Mouse (Mus musculus): ENCODE measurements around the gene Pcsk6.
"Not testable (repeated sequence)": the region's sequence is repeated elsewhere in the genome, so short reads cannot be mapped to it uniquely, and the experiment has no call there.

Gene Pcsk6

DNA sequence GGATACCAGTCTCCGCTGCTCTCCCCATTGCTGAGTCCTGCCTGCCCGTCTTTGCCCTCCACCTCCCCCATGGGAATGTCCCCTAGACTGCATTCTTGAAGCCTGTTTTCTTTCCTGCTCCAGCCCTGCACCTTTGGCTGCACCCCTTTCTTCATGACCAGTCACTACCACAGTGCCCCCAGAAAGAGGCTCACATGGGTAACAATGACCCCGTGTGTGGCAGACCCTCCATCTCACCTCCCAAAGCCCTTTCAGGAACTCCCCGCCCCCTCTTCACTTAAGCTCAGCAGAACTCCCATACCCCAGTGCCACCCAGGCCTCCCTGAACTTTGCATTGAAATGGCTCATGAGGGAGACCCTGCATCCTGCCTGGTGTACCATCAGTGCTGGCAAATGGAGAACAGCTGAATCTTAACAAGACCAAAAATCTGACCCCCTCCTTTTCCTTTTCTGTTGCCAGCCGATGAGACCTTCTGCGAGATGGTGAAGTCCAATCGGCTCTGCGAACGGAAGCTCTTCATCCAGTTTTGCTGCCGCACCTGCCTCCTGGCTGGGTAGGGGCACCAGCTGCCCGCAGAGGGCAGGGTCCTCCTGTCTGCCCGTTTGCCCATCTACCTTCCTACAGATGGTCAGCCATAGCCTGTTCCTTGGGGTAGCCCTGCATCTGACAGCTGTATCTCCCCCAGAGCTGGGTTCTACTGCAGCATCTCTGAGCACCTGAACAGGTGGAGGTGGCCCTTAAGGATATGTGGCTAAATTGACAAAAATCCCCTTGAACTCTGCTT is 187.1 kb downstream of the Pcsk6 start:
- DNase-seq (ENCODE audit: low spot score), result no peak

DNA sequence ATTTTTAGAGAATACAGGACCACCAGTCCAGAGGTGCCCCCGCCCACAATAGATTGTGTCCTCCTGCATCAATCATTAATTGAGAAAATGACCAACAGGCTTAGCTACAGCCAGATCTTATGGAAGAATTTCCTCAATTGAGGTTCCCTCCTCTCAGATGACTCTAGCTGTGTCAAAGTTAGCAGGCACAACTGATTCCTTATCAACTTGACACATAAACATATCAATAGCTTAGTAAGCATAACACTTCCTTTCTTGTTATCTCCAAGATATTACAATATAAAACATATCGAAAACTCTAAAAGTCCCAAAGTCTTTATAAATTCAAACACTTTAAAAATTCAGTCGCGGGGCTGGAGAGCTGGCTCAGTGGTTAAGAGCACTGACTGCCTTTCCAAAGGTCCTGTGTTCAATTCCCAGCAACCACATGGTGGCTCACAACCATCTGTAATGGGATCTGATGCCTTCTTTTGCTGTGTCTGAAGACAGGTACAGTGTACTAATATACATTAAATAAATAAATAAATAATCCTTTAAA is 192.5 kb downstream of the Pcsk6 start:
- DNase-seq (ENCODE audit: low spot score), result no peak

DNA sequence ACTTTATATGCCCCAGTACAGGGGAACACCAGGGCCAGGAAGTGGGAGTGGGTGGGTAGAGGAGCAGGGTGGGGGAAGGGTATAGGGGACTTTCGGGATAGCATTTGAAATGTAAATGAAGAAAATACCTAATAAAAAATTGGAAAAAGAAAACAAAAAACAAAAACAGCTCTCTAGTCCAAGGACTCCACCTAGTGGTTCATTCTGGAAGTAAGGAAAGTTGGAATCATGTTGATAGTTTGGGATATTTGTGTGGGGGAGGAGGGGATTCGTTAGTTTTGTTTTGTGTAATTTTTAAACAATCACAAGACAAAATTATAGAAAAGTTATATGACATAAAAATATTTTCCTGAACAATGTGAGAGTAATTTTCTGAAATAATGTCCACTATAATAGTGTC is 193.8 kb downstream of the Pcsk6 start:
- DNase-seq (ENCODE audit: low spot score), result not testable (repeated sequence)

DNA sequence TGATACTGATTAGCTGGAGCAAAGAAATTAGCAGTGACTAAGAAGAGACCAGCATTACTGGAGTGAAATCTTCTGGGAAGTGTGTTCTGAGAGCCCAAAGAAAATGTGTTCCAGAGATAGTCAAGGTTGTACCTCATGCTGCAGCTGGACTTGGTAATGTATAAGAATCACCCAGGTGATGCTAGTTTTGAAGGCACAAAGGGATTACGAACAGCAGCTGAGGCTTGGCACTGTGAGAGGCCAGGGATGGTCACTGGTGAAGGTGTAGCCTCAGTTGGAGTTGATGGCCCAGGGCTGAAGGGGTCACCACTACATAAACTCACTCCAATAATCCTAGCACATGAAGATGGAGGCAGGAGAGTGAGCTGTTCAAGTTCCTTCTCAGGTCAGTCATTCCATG is 197.2 kb downstream of the Pcsk6 start, which contains the start of gene Snrpa1:
TSS of gene Snrpa1 (plus strand) at position 301 of the 400 bp plus-strand sequence.
- DNase-seq (ENCODE audit: low spot score), result no peak

DNA sequence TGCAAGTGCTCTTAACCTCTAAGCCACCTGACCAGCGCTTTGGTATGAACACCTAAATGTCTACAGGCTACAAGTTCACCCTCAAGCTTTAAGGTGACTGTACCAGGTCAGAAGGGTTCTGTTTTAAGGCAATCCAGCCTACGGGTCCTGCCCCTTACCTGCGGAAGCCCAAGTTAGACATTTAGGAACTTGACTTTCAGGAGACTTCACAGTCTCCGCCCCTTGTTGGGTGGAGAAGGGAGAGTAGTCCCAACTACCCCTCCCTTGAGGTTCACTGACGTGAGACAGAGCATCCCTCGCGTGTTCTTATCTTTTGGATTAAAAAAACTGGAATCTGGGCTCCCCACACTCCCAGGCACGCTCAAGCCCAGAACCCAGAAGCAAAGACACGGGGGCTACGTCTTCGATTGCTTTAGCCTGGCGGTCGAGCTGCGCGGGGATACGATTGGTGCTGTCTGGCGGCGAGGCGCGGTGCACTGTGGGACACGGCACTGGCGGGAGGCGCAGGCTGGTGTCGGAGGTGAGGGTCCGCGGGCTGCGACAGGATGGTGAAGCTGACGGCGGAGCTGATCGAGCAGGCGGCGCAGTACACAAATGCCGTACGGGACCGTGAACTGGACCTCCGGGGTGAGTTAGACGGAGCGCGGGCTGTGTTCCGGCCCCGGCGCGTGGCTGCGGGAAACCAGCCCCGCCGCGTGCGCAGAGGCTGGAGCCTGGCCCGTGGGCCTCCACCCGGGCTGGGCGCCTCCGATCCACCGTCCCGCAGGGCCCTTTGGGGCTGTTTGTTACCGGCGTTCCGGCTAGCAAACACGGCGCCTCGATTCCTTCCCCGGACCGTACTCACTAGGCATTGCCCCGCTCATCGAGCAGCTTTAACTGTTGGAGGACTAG is 198.8 kb downstream of the Pcsk6 start:
- peak; percentile 50 for DNase-seq (ENCODE audit: low spot score)

DNA sequence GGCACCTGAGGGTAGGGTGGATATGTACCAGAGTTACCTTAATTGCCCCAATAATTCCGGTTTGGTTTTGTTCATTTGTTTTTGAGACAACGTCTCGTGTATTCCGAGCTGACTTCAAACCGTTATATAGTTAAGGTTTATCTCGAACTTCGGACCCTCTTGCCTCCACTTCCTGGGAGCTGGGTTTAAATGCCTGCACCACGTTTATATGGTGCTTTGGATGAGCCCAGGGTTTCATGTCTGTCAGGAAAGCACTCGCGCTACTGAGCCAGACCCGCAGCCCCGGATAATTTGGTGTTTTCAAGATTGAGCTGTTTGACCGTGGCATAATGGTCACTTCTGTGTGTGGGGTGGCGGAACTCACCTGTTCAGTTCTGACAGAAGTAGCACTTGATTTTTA is 199.5 kb downstream of the Pcsk6 start:
- DNase-seq (ENCODE audit: low spot score), result no peak

DNA sequence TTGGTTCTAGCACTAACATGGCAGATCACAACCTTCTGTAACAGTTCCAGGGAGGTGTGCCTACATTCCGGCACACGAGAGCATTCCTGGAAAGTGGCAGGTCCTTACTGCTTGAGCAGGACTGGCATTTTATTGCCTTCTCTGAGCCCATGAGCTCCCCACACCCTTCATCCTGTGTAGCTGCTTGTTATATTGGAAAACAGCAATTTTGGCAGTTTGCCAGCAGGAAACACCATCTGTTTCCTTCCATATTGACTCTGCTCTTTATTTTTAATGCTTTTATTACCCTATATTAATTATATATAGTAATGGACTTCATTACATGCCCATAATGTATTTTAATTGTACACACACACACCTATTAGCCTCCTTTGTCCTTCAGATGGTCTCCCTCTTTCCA is 214.9 kb downstream of the Pcsk6 start:
- no peak for DNase-seq (ENCODE audit: low spot score)

DNA sequence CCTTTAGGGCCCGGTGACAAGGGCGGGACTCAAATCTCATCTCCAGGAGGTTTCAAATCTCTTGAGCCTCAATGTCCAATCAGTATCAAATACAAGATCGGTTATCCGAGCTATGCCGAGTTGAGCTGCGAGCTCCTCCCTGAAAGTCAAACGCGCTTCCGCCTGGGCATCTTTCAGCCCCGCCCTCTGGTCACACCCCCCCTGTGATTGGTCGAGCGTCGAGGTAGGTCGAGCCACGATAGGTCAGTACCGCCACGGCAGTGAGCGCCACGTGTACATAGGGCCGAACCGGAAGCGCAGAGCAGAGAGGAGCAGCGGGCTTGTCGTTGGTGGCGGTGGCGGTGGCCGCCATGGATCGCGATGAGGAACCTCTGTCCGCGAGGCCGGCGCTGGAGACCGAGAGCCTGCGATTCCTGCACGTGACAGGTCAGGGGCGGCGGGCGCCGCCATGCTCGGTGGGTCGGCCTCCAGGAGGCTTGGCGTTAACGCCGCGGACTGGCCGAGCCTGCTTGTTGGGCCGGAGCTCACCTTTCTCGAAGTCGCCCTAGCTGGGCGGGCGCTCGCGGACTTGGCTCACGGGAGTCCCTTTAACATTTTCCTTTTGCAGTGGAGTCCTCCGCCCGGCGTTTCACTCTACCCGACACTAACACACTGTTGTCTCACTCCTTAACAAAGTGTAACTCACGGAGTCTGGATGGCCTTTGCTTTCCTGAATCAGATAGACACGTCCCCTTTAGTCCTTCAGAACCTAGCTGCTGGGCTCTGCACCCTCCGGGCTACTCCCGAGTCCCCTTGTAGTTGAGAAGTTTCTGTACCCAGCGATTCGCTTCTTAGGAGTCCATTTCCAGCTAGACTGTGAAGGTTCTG is 218.1 kb downstream of the Pcsk6 start, which contains the start of gene Selenos:
TSS of gene Selenos (plus strand) at position 286 of the 867 bp plus-strand sequence.
- DNase-seq (ENCODE audit: low spot score), result peak; percentile 81

DNA sequence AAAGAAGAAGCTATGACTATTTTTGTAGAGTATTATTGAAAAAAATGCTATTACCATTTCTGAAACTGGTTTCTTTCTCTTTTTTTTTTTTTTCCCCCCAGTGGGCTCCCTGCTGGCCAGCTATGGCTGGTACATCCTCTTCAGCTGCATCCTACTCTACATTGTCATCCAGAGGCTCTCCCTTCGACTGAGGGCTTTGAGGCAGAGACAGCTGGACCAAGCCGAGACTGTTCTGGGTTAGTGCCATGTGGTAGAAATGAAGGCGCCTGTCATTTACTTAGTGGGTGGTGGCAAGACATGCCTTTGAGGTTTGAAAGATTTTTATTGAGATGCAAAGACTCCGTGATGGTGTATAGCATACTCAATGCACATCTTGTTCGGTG is 218.7 kb downstream of the Pcsk6 start:
- DNase-seq (ENCODE audit: low spot score), result no peak

DNA sequence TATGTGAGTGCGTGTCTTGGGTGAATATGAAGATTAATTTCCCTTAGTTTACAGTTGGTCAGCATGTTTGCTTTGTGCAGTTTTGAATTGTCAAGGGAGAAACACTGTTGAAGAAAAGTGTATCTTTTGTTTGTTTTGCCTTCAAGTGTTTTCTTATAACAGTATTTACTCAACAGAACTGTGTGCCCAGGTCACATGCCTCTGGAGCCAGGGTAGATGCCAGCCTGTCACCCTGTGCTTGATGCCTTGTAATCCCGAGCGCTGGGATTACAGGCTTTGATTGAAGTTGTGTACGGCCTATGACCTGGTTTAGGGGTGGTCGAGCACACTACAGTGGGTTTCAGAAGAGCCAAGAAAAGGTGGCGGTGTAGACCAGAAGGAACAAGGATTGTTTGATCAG is 222.2 kb downstream of the Pcsk6 start:
- no peak for DNase-seq (ENCODE audit: low spot score)

DNA sequence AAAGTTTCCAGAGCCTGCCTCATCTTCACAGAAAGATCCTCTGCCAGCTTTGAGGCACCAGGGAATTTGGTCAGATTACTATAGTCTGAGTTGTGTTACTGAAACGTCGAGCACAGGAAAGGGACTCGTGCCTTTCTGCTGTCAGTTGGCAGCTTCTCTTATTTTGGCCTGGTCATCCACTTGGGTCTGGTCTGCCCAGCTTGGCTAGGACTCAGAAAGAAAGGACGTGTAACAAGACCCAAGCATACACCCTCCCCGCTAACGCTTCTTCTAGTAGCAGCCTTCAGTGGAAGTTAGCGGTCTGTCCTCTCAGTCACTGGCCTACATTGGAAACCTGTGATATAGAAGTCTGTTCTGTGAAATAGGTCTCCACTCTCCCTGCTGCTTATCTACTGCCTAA is 223.0 kb downstream of the Pcsk6 start:
- DNase-seq (ENCODE audit: low spot score), result no peak

DNA sequence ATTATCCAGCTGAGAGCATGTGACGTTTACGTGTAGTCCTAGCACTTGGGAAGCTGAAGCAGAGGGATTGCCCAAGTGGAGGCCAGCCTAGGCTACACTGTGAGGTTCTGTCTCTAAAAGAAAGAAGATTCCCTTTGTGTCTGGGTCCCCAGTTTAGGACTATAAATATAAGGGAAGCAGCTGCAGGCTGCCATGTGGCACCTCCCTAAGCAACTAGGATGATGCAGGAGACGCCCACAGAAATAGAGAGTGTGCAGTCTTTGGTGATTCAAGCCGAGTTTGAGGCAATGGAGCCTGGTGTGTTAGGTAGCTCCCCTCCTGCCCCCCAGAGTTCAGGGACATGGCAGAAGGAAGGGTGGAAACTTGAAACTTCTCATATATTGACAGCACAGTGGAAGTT is 226.1 kb downstream of the Pcsk6 start:
- DNase-seq (ENCODE audit: low spot score), result no peak

DNA sequence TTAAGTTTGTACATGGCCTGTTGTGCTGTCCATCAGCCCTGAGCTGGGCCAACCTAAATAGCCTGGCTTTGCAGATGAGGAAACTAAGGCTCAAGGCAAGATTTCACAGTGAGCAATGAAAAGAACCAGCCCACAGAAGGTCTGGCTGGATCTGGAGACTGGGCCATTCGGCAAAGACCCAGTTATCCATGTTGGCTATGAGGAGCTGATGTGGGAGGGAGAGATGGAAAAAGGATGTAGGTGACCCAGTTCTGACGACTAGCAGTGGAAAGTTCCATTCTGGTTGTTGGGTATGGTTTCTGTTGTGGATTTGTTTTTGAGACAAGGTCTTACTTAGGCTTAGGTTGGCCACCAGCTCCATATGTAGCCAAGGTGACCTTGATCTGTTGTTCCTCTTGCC is 226.5 kb downstream of the Pcsk6 start:
- DNase-seq (ENCODE audit: low spot score), result no peak

DNA sequence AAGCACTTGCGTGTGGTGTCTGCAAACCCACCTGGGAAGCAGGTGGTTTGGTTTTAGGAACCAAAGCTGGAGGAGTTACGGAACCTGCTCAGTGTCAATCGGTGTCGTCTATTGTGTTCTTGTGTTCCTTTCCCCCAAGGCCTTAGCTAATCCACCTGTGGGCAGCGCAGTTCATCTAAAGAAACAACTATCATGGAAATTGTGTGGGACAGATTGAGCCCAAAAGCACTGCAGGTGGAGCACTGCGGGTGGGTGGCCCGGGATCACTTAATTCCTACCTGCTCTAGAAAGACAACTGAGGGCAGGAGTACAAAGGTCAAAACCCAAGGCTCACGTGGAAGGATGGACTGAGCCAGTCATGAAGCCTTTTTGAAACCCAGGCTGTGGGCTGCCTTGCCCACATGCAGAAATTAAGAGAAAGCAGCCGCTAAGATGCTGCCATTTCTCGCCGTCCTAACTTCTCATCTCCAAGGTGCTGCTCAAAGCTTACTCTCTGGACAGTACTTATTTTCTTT is 229.2 kb downstream of the Pcsk6 start:
- no peak for DNase-seq (ENCODE audit: low spot score)

DNA sequence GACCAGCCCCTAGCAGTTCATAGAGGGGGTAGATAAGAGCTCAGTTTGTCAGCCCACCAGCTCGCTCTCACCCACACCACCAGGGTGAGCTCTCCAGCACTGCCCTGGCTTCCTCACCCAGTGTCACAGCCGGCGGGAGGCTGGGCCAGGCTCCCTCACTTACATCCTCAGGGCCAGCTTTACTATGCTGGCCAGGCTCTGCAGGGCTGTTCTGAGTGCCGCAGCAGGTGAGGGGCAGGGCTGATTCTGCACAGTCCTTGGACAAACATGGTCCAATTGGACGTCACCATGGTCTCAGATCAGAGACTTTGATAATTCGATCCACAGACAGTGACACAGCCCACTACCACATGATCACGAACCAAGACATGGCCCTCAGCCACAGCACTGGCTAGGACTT is 230.0 kb downstream of the Pcsk6 start:
- no peak for DNase-seq (ENCODE audit: low spot score)

DNA sequence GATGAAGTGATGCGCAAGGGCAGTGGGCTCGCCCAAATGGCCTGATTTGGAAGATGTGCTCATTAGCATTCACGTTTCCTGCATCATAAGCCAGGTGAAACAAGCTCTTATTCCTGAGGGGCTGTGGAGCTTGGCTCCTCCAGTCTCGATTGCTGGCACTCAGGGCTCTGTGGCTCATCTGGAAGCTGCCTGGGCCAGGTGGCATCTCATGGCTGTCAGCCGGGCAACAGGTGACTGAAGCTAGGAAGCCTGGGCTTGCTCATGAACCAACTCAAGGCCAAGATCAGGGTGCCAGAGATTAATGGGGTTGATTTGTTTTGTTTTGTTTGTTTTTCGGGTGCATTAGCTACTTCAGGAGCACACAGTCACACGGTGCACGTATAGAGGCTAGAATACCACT is 231.1 kb downstream of the Pcsk6 start:
- DNase-seq (ENCODE audit: low spot score), result no peak

DNA sequence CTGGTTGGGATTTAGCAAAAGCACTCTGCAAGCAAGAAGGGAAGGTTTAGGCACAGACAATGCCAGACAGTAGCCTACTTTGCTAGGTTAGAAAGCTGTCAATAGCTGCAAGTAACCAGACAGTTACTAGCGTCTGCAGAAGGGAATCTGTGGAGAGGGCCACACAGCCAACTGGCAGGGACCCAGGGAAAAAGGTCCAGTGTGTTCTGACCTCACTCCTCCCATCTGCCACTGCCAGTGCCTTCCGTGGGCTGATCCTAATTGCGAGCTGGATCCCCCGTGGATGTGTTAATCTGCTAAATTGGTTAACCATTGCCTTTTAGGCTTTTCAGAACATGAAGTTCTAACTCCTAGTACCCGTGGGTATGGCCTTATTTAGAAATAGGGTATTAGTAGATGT is 232.6 kb downstream of the Pcsk6 start:
- DNase-seq (ENCODE audit: low spot score), result no peak

DNA sequence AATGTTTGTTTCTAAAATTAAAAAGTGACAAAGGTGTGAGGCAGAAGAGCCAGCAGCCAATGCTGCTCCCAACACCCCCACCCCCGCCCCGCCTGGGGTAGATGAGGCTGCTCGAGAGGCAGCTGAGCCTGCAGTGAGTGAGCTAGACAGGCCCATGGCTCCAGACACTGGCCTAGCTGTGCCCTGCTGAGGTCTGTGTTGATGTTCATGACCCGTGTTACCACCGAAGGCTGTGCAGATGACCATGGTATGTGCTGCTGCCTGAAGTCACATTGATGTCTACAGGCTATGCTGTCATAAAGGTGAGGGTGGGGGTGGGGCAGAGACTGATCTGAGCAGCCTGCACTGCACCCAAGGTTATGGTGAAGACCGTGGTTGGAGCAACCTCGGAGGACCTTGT is 237.3 kb downstream of the Pcsk6 start:
- no peak for DNase-seq (ENCODE audit: low spot score)
